Mouse (Mus musculus) small intestine, adult 2 months (tissue): ENCODE results near the gene Irf2bp1.

Source experiments
- CTCF ChIP-seq: fragments of 200-500 bp; IDR thresholded peaks from 2 replicates; pipeline ENCODE4 v1.5.1; 2012; ENCODE audit warnings: low read depth, mild to moderate bottlenecking, control low read depth, inconsistent platforms, low read length, moderate library complexity, mixed read lengths; ENCODE audit not compliant: insufficient replicate concordance, insufficient read length; ENCODE audit errors: extremely low read depth
- POLR2A ChIP-seq: fragments of 200-500 bp; IDR thresholded peaks from 2 replicates; pipeline ENCODE4 v1.6.1; 2012; ENCODE audit warnings: low read depth, mild to moderate bottlenecking, control low read depth, inconsistent platforms, low read length, moderate library complexity

DNA sequence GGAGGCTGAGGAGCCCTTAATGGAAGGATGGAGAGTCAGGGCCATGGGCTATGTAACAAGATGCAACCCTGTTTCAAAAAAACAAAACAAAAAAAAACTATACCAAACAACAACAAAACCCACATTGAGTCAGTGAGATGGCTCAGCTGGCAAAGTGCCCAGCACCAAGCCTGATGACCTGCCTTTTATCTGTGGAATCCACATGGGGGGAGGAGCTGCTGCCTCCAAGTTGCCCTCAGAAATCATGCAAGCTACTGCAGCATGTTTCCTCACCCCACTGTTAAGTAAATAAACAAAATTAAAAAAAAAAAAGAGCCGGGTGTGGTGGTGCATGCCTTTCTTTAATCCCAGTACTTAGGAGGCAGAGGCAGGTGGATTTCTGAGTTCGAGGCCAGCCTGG, 17.3 kb upstream of the Irf2bp1 start:
- TF ChIP-seq POLR2A (no peak), CTCF (no peak)
